Mouse (Mus musculus) spleen, adult 2 months (tissue): Measurements from ENCODE around the gene Car8.

ENCODE experiments used
- CTCF ChIP-seq: fragments of 200-500 bp; IDR thresholded peaks from 2 replicates; pipeline ENCODE4 v1.5.1; 2011; ENCODE audit warnings: mild to moderate bottlenecking, inconsistent platforms; ENCODE audit not compliant: insufficient read depth, insufficient read length, insufficient replicate concordance; ENCODE audit errors: extremely low read depth
- POLR2A ChIP-seq: fragments of 200-500 bp; IDR thresholded peaks from 2 replicates; pipeline ENCODE4 v1.6.1; 2011; ENCODE audit warnings: low read depth, low read length, inconsistent platforms

- TF ChIP-seq CTCF (no peak), POLR2A (no peak)
These were observed 40.8 kb downstream of the Car8 start for GRCm38 (mm10) chr4:8198033-8198432.
